Mouse (Mus musculus) midbrain, postnatal 0 days (tissue): Measurements from ENCODE around the gene Gm49322. TPM values are rescaled to one million over a fixed set of nuclear protein-coding genes. Genes with fewer than 3 reads are reported as not detected.
A peak's percentile ranks its signal among the peaks of the same experiment; 100 is the strongest.

Experiments used
- ATAC-seq: fragments of 200-750 bp; cut with Nextera tagmentation; 2 replicates; pipeline ENCODE4 v1.8.0; 2017; ENCODE audit warnings: moderate number of reproducible peaks, mild to moderate bottlenecking, moderate TSS enrichment, moderate library complexity; ENCODE audit not compliant: low FRiP score
- DNase-seq: peaks from one replicate; pipeline ENCODE4 v3.0.0-alpha.2; 2015; ENCODE audit warnings: low spot score
- H3K27ac ChIP-seq: fragments of 300-500 bp; sonication (generic); 2 replicates; pipeline ENCODE4 v1.5.1; 2014; ENCODE audit warnings: low read depth, mild to moderate bottlenecking, low read length, mixed read lengths
- H3K27me3 ChIP-seq: fragments of 300-500 bp; sonication (generic); 2 replicates; pipeline ENCODE4 v1.6.1; 2014; ENCODE audit warnings: low read length, control low read depth, mixed read lengths; ENCODE audit not compliant: insufficient read depth
- H3K36me3 ChIP-seq: fragments of 300-500 bp; sonication (generic); 2 replicates; pipeline ENCODE4 v1.6.1; 2014; ENCODE audit warnings: low read length, control low read depth, mixed read lengths; ENCODE audit not compliant: insufficient read depth
- H3K4me1 ChIP-seq: fragments of 300-500 bp; sonication (generic); 2 replicates; pipeline ENCODE4 v1.6.1; 2014; ENCODE audit warnings: mild to moderate bottlenecking, control low read depth, antibody characterized with exemption, low read length, mixed read lengths; ENCODE audit not compliant: insufficient read depth
- H3K4me2 ChIP-seq: fragments of 300-500 bp; sonication (generic); 2 replicates; pipeline ENCODE4 v1.6.1; 2014; ENCODE audit warnings: low read depth, mild to moderate bottlenecking, low read length, mixed read lengths; ENCODE audit not compliant: poor library complexity, severe bottlenecking
- H3K4me3 ChIP-seq: fragments of 300-500 bp; sonication (generic); 2 replicates; pipeline ENCODE4 v1.5.1; 2014; ENCODE audit warnings: low read depth, mild to moderate bottlenecking, low read length, moderate library complexity
- H3K9ac ChIP-seq: fragments of 300-500 bp; sonication (generic); replicated peaks from 2 replicates; pipeline ENCODE4 v1.6.1; 2014; ENCODE audit warnings: mild to moderate bottlenecking, low read length, moderate library complexity, mixed read lengths; ENCODE audit not compliant: poor library complexity, severe bottlenecking
- H3K9me3 ChIP-seq: fragments of 300-500 bp; sonication (generic); 2 replicates; pipeline ENCODE4 v1.6.1; 2016; ENCODE audit warnings: low read length, control low read depth
- CTCF ChIP-seq: IDR thresholded peaks from 2 replicates; pipeline ENCODE4 v1.5.1; 2016; ENCODE audit warnings: antibody characterized with exemption, mild to moderate bottlenecking
- WGBS: fragments of 180-500 bp; shearing (Covaris S2); extraction: QIAGEN DNeasy Blood & Tissue Kit; methylation state at CpG from one replicate; pipeline ENCODE4 v1.1.7; 2014; 5-methylcytosine and 5-hydroxymethylcytosine counted together
- polyA plus RNA-seq: library from polyadenylated mRNA; unstranded; fragments of >200 nt; fragmentation: Nextera tagmentation; extraction: Ambion mirVana; gene quantifications from 2 replicates; pipeline ENCODE4 v1.2.1, GENCODE M21; 2015
- total RNA-seq: library from RNA; depleted of rRNA; stranded (reverse); fragments of >200 nt; gene quantifications from 2 replicates; pipeline ENCODE4 v1.2.3, GENCODE M21; 2014

Gm49322 gene
- total and polyA plus RNA-seq, 2 experiments from 2014 or later: 1.8 to 2.0 TPM

GRCm38 (mm10) chr10:80584642-80585552 lies 20.9 kb upstream of the Gm49322 start:
- H3K9me3 ChIP-seq: no peaks in the 10 kb centered on the region
- DNase-seq (no peak), ATAC-seq (no peak)
- H3K27ac ChIP-seq: no peak overlapping the region
- H3K9ac ChIP-seq: no peak overlapping the region
- WGBS: 76% methylated on average over 12 of the region's 12 CpGs
- no peak overlapping the region for H3K4me3 ChIP-seq
- peaks cover 12% of the 10 kb centered on the region for H3K4me1 ChIP-seq
- no peak for TF ChIP-seq CTCF
- no peak overlapping the region for H3K4me2 ChIP-seq
- H3K36me3 ChIP-seq: peaks cover 28% of the 10 kb centered on the region
- H3K27me3 ChIP-seq: no peaks in the 10 kb centered on the region

GRCm38 (mm10) chr10:80585581-80585980 lies 20.2 kb upstream of the Gm49322 start:
- no peak for TF ChIP-seq CTCF
- no peak overlapping the region for H3K4me3 ChIP-seq
- no peak for ATAC-seq
- peaks cover 12% of the 10 kb centered on the region for H3K4me1 ChIP-seq
- no peaks in the 10 kb centered on the region for H3K9me3 ChIP-seq
- no peak for DNase-seq
- no peaks in the 10 kb centered on the region for H3K27me3 ChIP-seq
- no peak overlapping the region for H3K9ac ChIP-seq
- no peak overlapping the region for H3K27ac ChIP-seq
- peaks cover 28% of the 10 kb centered on the region for H3K36me3 ChIP-seq
- H3K4me2 ChIP-seq: no peak overlapping the region
- 93% methylated on average over 8 of the region's 8 CpGs for WGBS

GRCm38 (mm10) chr10:80586407-80587304 lies 19.2 kb upstream of the Gm49322 start:
- DNase-seq: no peak
- Histone ChIP-seq H3K4me3 (no peak overlapping the region), H3K4me1 (peaks cover 12% of the 10 kb centered on the region), H3K9me3 (no peaks in the 10 kb centered on the region), H3K9ac (no peak overlapping the region), H3K27ac (0 out of 2 replicates have a peak overlapping the region, but pooled peaks have one; percentile 47), H3K4me2 (no peak overlapping the region), H3K36me3 (peaks cover 28% of the 10 kb centered on the region), H3K27me3 (no peaks in the 10 kb centered on the region)
- TF ChIP-seq CTCF: no peak
- WGBS: 95% methylated on average over 50 of the region's 51 CpGs
- ATAC-seq: no peak

GRCm38 (mm10) chr10:80587305-80587657 lies 18.5 kb upstream of the Gm49322 start:
- ATAC-seq (no peak), DNase-seq (no peak)
- no peak overlapping the region for H3K4me3 ChIP-seq
- 29% methylated on average over 2 of the region's 4 CpGs for WGBS
- no peaks in the 10 kb centered on the region for H3K9me3 ChIP-seq
- H3K4me2 ChIP-seq: no peak overlapping the region
- no peak for TF ChIP-seq CTCF
- no peaks in the 10 kb centered on the region for H3K27me3 ChIP-seq
- peaks cover 28% of the 10 kb centered on the region for H3K36me3 ChIP-seq
- H3K9ac ChIP-seq: no peak overlapping the region
- H3K27ac ChIP-seq: 0 out of 2 replicates have a peak overlapping the region, but pooled peaks have one; percentile 47
- peaks cover 12% of the 10 kb centered on the region for H3K4me1 ChIP-seq

- Histone ChIP-seq H3K9ac (peak overlapping the region; percentile 84), H3K27ac (peak overlapping the region; percentile 65; the same call in 1 of the 2 replicates), H3K36me3 (peaks cover 17% of the 10 kb centered on the region), H3K4me1 (peaks cover 12% of the 10 kb centered on the region), H3K4me2 (peak overlapping the region; percentile 86), H3K27me3 (no peaks in the 10 kb centered on the region), H3K9me3 (no peaks in the 10 kb centered on the region), H3K4me3 (peak overlapping the region; percentile 57)
- TF ChIP-seq CTCF: no peak
- WGBS: 18% methylated on average over 12 of the region's 12 CpGs
- ATAC-seq (no peak), DNase-seq (no peak)
These were observed 16.5 kb upstream of the Gm49322 start for GRCm38 (mm10) chr10:80589127-80589878.
